Mouse (Mus musculus): Measurements from ENCODE around the gene Ppp1r14b.

The Ppp1r14b gene

GRCm38 (mm10) chr19:6994002-6994401, 19.2 kb downstream of the Ppp1r14b start:
- no peak for DNase-seq (ENCODE audit: low read depth, low spot score)

GRCm38 (mm10) chr19:6994489-6994888, 19.7 kb downstream of the Ppp1r14b start:
- DNase-seq (ENCODE audit: low read depth, low spot score) = no peak

GRCm38 (mm10) chr19:6995255-6995991, 20.7 kb downstream of the Ppp1r14b start:
- peak; percentile 66 for DNase-seq (ENCODE audit: low read depth, low spot score)

GRCm38 (mm10) chr19:6996006-6996405, 21.2 kb downstream of the Ppp1r14b start, which contains the start of the genes Nudt22 and Trpt1:
Nudt22 (minus strand) TSS chr19:6996117.
Trpt1 (plus strand) TSS chr19:6996131.
- DNase-seq (ENCODE audit: low read depth, low spot score) = peak; percentile 96

GRCm38 (mm10) chr19:6997721-6998290, 23.0 kb downstream of the Ppp1r14b start:
- DNase-seq (ENCODE audit: low read depth, low spot score) = no peak

GRCm38 (mm10) chr19:6999360-7000063, 24.7 kb downstream of the Ppp1r14b start:
- no peak for DNase-seq (ENCODE audit: low read depth, low spot score)

- peak; percentile 36 for DNase-seq (ENCODE audit: low read depth, low spot score)
Observed at GRCm38 (mm10) chr19:7006892-7007593, 32.3 kb downstream of the Ppp1r14b start.

- no peak for DNase-seq (ENCODE audit: low read depth, low spot score)
Observed at GRCm38 (mm10) chr19:7012426-7012825, 37.7 kb downstream of the Ppp1r14b start.

GRCm38 (mm10) chr19:7013984-7014383, 39.2 kb downstream of the Ppp1r14b start:
- DNase-seq (ENCODE audit: low read depth, low spot score) = no peak

- no peak for DNase-seq (ENCODE audit: low read depth, low spot score)
Observed at GRCm38 (mm10) chr19:7014481-7015135, 39.8 kb downstream of the Ppp1r14b start.

GRCm38 (mm10) chr19:7017541-7018457, 43.0 kb downstream of the Ppp1r14b start:
- DNase-seq (ENCODE audit: low read depth, low spot score) = no peak

GRCm38 (mm10) chr19:7018546-7018945, 43.8 kb downstream of the Ppp1r14b start:
- DNase-seq (ENCODE audit: low read depth, low spot score) = no peak

GRCm38 (mm10) chr19:7019191-7019590, 44.4 kb downstream of the Ppp1r14b start, which contains the start of gene Fermt3:
Fermt3 (minus strand) TSS chr19:7019469.
- DNase-seq (ENCODE audit: low read depth, low spot score) = peak; percentile 36

GRCm38 (mm10) chr19:7020224-7020641, 45.5 kb downstream of the Ppp1r14b start:
- DNase-seq (ENCODE audit: low read depth, low spot score) = peak; percentile 80
